Comparison of ENCODE assay signal across 9 mouse cellular contexts in the genomic region with DNA sequence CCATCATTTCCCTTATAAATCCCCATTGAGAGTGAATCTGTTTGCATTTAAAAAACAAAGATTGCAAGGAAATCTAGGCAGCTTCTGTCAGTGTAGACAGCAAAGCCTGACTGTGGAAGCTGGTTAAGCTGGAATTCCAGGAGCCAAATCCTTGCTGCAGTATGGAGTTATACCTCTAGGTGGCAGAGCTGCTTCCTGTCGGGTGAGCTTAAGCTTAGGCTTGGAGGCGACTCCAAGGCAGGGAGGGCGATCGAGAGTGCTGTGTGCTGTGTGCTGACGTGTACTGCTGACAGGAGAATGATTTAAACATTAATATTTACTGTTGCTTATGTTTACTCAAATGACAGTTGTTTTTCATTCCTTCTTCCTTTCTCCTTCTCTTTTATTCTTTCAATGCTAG.
DNase-seq lines count a peak whose midpoint lies in the region; ATAC-seq and TF ChIP-seq lines count a peak whose summit lies in the region.
"Had no signal": no experiment of that assay in that cellular context is flagged by ENCODE, and none has a peak within 500 bp of the region (broad histone marks: within the 10 kb centered on the region; RNA-seq: fewer than 3 reads in every experiment).

No protein-coding gene starts in this region.

- POLR2A ChIA-PET in Patski (lab: Charles Lee) = interaction anchor here (0.6 kb wide), 1 partner anchor 9 kb away, joined by 4 read pairs; no protein-coding TSS in a partner anchor

- ATAC-seq in midbrain, embryonic 14.5 days (ENCODE audit: low FRiP score, low TSS enrichment) = no peak
- ATAC-seq in midbrain, embryonic 15.5 days (replicated peaks) = no peak
- no peak for ATAC-seq in Patski

- H3K36me3 ChIP-seq in midbrain, embryonic 14.5 days (ENCODE audit: control insufficient read depth, insufficient read depth, low read length) = peaks cover 12% of the 10 kb centered on the region
- H3K36me3 ChIP-seq in midbrain, embryonic 15.5 days (replicated peaks) = no peaks in the 10 kb centered on the region

- CTCF ChIA-PET in Patski (lab: Charles Lee) = interaction anchor here (0.7 to 2.0 kb wide), 14 partner anchors 8 to 213 kb away, joined by 3 to 6 read pairs (median 3); no protein-coding TSS in a partner anchor

- H3K4me3 ChIP-seq in midbrain, embryonic 14.5 days (replicated peaks; ENCODE audit: low read depth, low read length) = no peak overlapping the region
- no peak overlapping the region for H3K4me3 ChIP-seq in midbrain, embryonic 15.5 days
- H3K4me3 ChIP-seq in layer of hippocampus, adult 2 months = no peak overlapping the region
- H3K4me3 ChIP-seq: embryonic facial prominence, embryonic 15.5 days had no signal

- intact Hi-C loops in gastrocnemius, postnatal 14 days (cut with DNase I; ENCODE audit: low total_unique reads) = loop anchor here (5.0 to 10.0 kb wide), 2 partner anchors 55 to 212 kb away; no protein-coding TSS in a partner anchor

- WGBS in midbrain, embryonic 14.5 days = 51% methylated on average over 5 of the region's 5 CpGs
- 46% methylated on average over 5 of the region's 5 CpGs for WGBS in midbrain, embryonic 15.5 days

- no peak overlapping the region for H3K27ac ChIP-seq in midbrain, embryonic 14.5 days (replicated peaks; ENCODE audit: low read depth, low read length)
- no peak overlapping the region for H3K27ac ChIP-seq in midbrain, embryonic 15.5 days
- H3K27ac ChIP-seq in layer of hippocampus, adult 2 months = peak overlapping the region; percentile 63
- H3K27ac ChIP-seq: embryonic facial prominence, embryonic 15.5 days had no signal

- no peaks in the 10 kb centered on the region for H3K9me3 ChIP-seq in midbrain, embryonic 14.5 days (ENCODE audit: control insufficient read depth, low read length)
- H3K9me3 ChIP-seq in midbrain, embryonic 15.5 days = no peaks in the 10 kb centered on the region
- H3K9me3 ChIP-seq: embryonic facial prominence, embryonic 15.5 days had no signal

- in situ Hi-C loops in Patski (cut with MboI; ENCODE audit: low pct_unique_long_range_greater_than_20kb) = no loop called here

- no peak overlapping the region for H3K4me2 ChIP-seq in midbrain, embryonic 14.5 days (ENCODE audit: low read length)
- no peak overlapping the region for H3K4me2 ChIP-seq in midbrain, embryonic 15.5 days
- H3K4me2 ChIP-seq: embryonic facial prominence, embryonic 15.5 days had no signal

- TF ChIP-seq CTCF in Patski (IDR thresholded peaks at IDR 0.05) = peak; percentile 77
- peak; percentile 84 for TF ChIP-seq CTCF in layer of hippocampus, adult 2 months (conservative IDR thresholded peaks at IDR 0.05)

- H3K27me3 ChIP-seq in midbrain, embryonic 14.5 days (ENCODE audit: control insufficient read depth, insufficient read depth, low read length) = no peaks in the 10 kb centered on the region
- H3K27me3 ChIP-seq in midbrain, embryonic 15.5 days (replicated peaks) = no peaks in the 10 kb centered on the region
- no peaks in the 10 kb centered on the region for H3K27me3 ChIP-seq in Patski
- H3K27me3 ChIP-seq: embryonic facial prominence, embryonic 15.5 days had no signal

- DNase-seq in midbrain, embryonic 14.5 days = peak; percentile 85
- no peak for DNase-seq in Patski (ENCODE audit: low read depth, low spot score)
- peak; percentile 92 to 93 for DNase-seq in cerebellum, postnatal 14 days
- DNase-seq in gastrocnemius, postnatal 14 days = peak; percentile 58
- DNase-seq in layer of hippocampus, adult 2 months (ENCODE audit: low spot score in 2 of 2) = peak; percentile 83 to 89
- peak; percentile 89 for DNase-seq in lung, postnatal 10 days
- peak; percentile 80 for DNase-seq in testis, postnatal 10 days (ENCODE audit: low spot score)

- peaks cover 9% of the 10 kb centered on the region for H3K4me1 ChIP-seq in midbrain, embryonic 14.5 days (ENCODE audit: control insufficient read depth, insufficient read depth, low read length)
- peaks cover 12% of the 10 kb centered on the region for H3K4me1 ChIP-seq in midbrain, embryonic 15.5 days

- no peak overlapping the region for H3K9ac ChIP-seq in midbrain, embryonic 14.5 days (replicated peaks; ENCODE audit: low read length)
- H3K9ac ChIP-seq in midbrain, embryonic 15.5 days = no peak overlapping the region
- H3K9ac ChIP-seq: embryonic facial prominence, embryonic 15.5 days had no signal
